Mouse (Mus musculus) small intestine, adult 2 months (tissue): ENCODE measurements at regions not wholly inside any gene's neighbourhood (a gene's known extent, or its start where the extent isn't known, plus 50 kb on each side); places are given as distances from the start of the nearest gene placed in this dataset.
A peak's percentile ranks its signal among the peaks of the same experiment; 100 is the strongest.

Experiments used
- H3K27ac ChIP-seq: fragments of 200-500 bp; 2 replicates; pipeline ENCODE4 v1.5.1; 2012; ENCODE audit warnings: low read depth, low read length, control low read depth, inconsistent platforms; ENCODE audit not compliant: insufficient read depth
- H3K27me3 ChIP-seq: fragments of 200-500 bp; 2 replicates; pipeline ENCODE4 v1.6.1; 2012; ENCODE audit warnings: mild to moderate bottlenecking, moderate library complexity, low read length, inconsistent platforms; ENCODE audit not compliant: control insufficient read depth, insufficient read depth
- H3K36me3 ChIP-seq: fragments of 200-500 bp; 2 replicates; pipeline ENCODE4 v1.6.1; 2012; ENCODE audit warnings: mild to moderate bottlenecking, low read length, control low read depth, inconsistent platforms; ENCODE audit not compliant: control insufficient read depth, insufficient read depth
- H3K4me1 ChIP-seq: fragments of 200-500 bp; 2 replicates; pipeline ENCODE4 v1.6.1; 2012; ENCODE audit warnings: low read length, inconsistent platforms, mixed read lengths; ENCODE audit not compliant: control insufficient read depth, insufficient read depth, insufficient read length
- H3K4me3 ChIP-seq: fragments of 200-500 bp; 2 replicates; pipeline ENCODE4 v1.5.1; 2012; ENCODE audit warnings: low read depth, mild to moderate bottlenecking, control low read depth, inconsistent platforms, low read length, moderate library complexity
- CTCF ChIP-seq: fragments of 200-500 bp; IDR thresholded peaks from 2 replicates; pipeline ENCODE4 v1.5.1; 2012; ENCODE audit warnings: low read depth, mild to moderate bottlenecking, control low read depth, inconsistent platforms, low read length, moderate library complexity, mixed read lengths; ENCODE audit not compliant: insufficient replicate concordance, insufficient read length; ENCODE audit errors: extremely low read depth
- POLR2A ChIP-seq: fragments of 200-500 bp; IDR thresholded peaks from 2 replicates; pipeline ENCODE4 v1.6.1; 2012; ENCODE audit warnings: low read depth, mild to moderate bottlenecking, control low read depth, inconsistent platforms, low read length, moderate library complexity
- WGBS: fragments of 180-500 bp; shearing (Covaris S2); methylation state at CpG from one replicate; pipeline ENCODE4 v1.1.7; 2018; 5-methylcytosine and 5-hydroxymethylcytosine counted together

- Histone ChIP-seq H3K27me3 (no peaks in the 10 kb centered on the region), H3K27ac (no peak overlapping the region), H3K4me3 (no peak overlapping the region), H3K4me1 (no peaks in the 10 kb centered on the region), H3K36me3 (no peaks in the 10 kb centered on the region)
- WGBS: 96% methylated on average over 8 of the region's 8 CpGs
- no peak for TF ChIP-seq POLR2A
- TF ChIP-seq CTCF: no peak
Observed at GRCm38 (mm10) chr10:44640620-44641019, 112.3 kb upstream of the Prdm1 start.

GRCm38 (mm10) chr10:44638678-44639077 lies 110.4 kb upstream of the Prdm1 start:
- TF ChIP-seq CTCF (no peak), POLR2A (no peak)
- Histone ChIP-seq H3K4me3 (no peak overlapping the region), H3K27me3 (no peaks in the 10 kb centered on the region), H3K27ac (no peak overlapping the region), H3K4me1 (no peaks in the 10 kb centered on the region), H3K36me3 (no peaks in the 10 kb centered on the region)
- WGBS: 75% methylated on average over 2 of the region's 2 CpGs

- Histone ChIP-seq H3K36me3 (no peaks in the 10 kb centered on the region), H3K4me1 (no peaks in the 10 kb centered on the region), H3K27me3 (no peaks in the 10 kb centered on the region), H3K27ac (no peak overlapping the region; the same call in 1 of the 2 replicates), H3K4me3 (no peak overlapping the region)
- 75% methylated on average over 3 of the region's 3 CpGs for WGBS
- TF ChIP-seq CTCF (no peak), POLR2A (no peak)
Observed at GRCm38 (mm10) chr10:44636786-44637185, 108.5 kb upstream of the Prdm1 start.

- Histone ChIP-seq H3K27ac (no peak overlapping the region), H3K4me1 (no peaks in the 10 kb centered on the region), H3K27me3 (no peaks in the 10 kb centered on the region), H3K4me3 (no peak overlapping the region), H3K36me3 (no peaks in the 10 kb centered on the region)
- TF ChIP-seq CTCF (no peak), POLR2A (no peak)
Observed at GRCm38 (mm10) chr10:44636061-44636460, 107.8 kb upstream of the Prdm1 start.

- no peaks in the 10 kb centered on the region for H3K27me3 ChIP-seq
- no peak overlapping the region for H3K4me3 ChIP-seq
- H3K27ac ChIP-seq: peak overlapping the region; percentile 41; the same call in 1 of the 2 replicates
- H3K4me1 ChIP-seq: no peaks in the 10 kb centered on the region
- WGBS: 69% methylated on average over 8 of the region's 8 CpGs
- TF ChIP-seq POLR2A (no peak), CTCF (no peak)
- no peaks in the 10 kb centered on the region for H3K36me3 ChIP-seq
Observed at GRCm38 (mm10) chr10:44631584-44631983, 103.3 kb upstream of the Prdm1 start.

GRCm38 (mm10) chr10:44630485-44630884 lies 102.2 kb upstream of the Prdm1 start:
- TF ChIP-seq POLR2A: no peak
- no peak for TF ChIP-seq CTCF
- WGBS: 69% methylated on average over 13 of the region's 13 CpGs
- H3K27ac ChIP-seq: peak overlapping the region; percentile 60

GRCm38 (mm10) chr10:44628387-44628786 lies 100.1 kb upstream of the Prdm1 start:
- 94% methylated on average over 3 of the region's 3 CpGs for WGBS

More at GRCm38 (mm10) chr10:44630485-44630884, 102.2 kb upstream of the Prdm1 start:
- Histone ChIP-seq H3K27me3 (no peaks in the 10 kb centered on the region), H3K36me3 (no peaks in the 10 kb centered on the region), H3K4me3 (no peak overlapping the region), H3K4me1 (no peaks in the 10 kb centered on the region)

GRCm38 (mm10) chr10:44627431-44627830 lies 99.1 kb upstream of the Prdm1 start:
- no peaks in the 10 kb centered on the region for H3K36me3 ChIP-seq

More at GRCm38 (mm10) chr10:44628387-44628786, 100.1 kb upstream of the Prdm1 start:
- Histone ChIP-seq H3K4me3 (no peak overlapping the region), H3K27ac (no peak overlapping the region), H3K27me3 (no peaks in the 10 kb centered on the region), H3K4me1 (no peaks in the 10 kb centered on the region), H3K36me3 (no peaks in the 10 kb centered on the region)
- TF ChIP-seq CTCF: no peak
- no peak for TF ChIP-seq POLR2A

More at GRCm38 (mm10) chr10:44627431-44627830, 99.1 kb upstream of the Prdm1 start:
- H3K27me3 ChIP-seq: no peaks in the 10 kb centered on the region
- H3K27ac ChIP-seq: no peak overlapping the region
- TF ChIP-seq POLR2A (no peak), CTCF (no peak)
- no peak overlapping the region for H3K4me3 ChIP-seq
- H3K4me1 ChIP-seq: no peaks in the 10 kb centered on the region
- WGBS: 92% methylated on average over 3 of the region's 3 CpGs
